Mouse (Mus musculus): ENCODE data around the gene Kif17. TPM values are rescaled to one million over a fixed set of nuclear protein-coding genes. Genes with fewer than 3 reads are reported as not detected.

Gene Kif17
- 0.59 and 0.62 TPM in 2 replicates for polyA plus RNA-seq (2012; rRNA removed; ENCODE audit: low replicate concordance)

GRCm38 (mm10) chr4:138250088-138250960 is at the start of gene Kif17, which contains the start of gene Sh2d5:
TSS of gene Kif17 (plus strand) at chr4:138250435.
TSS of gene Sh2d5 (plus strand) at chr4:138250403.

GRCm38 (mm10) chr4:138216200-138216890 is 33.9 kb upstream of the Kif17 start, which contains the start of gene Hp1bp3:
TSS of gene Hp1bp3 (plus strand) at chr4:138216296.

GRCm38 (mm10) chr4:138304340-138305104 is 54.3 kb downstream of the Kif17 start, which contains the start of gene Ddost:
TSS of gene Ddost (plus strand) at chr4:138304730.

GRCm38 (mm10) chr4:138326077-138326695 is 76.0 kb downstream of the Kif17 start, which contains the start of gene Pink1:
TSS of gene Pink1 (minus strand) at chr4:138326307.

Other genes starting within 250 kb of the Kif17 start
- gene Hp1bp3, start 34.1 kb upstream of the Kif17 start, polyA plus RNA-seq (2012; rRNA removed; ENCODE audit: low replicate concordance): 45.5 and 76.8 TPM in 2 replicates
- gene Sh2d5, start within 50 bp of the Kif17 start, polyA plus RNA-seq (2012; rRNA removed; ENCODE audit: low replicate concordance): 0.91 and 2.7 TPM in 2 replicates
- gene Ddost, start 54.3 kb downstream of the Kif17 start, polyA plus RNA-seq (2012; rRNA removed; ENCODE audit: low replicate concordance): 168 and 211 TPM in 2 replicates
- 152 and 209 TPM in 2 replicates for gene Pink1, start 75.9 kb downstream of the Kif17 start, polyA plus RNA-seq (2012; rRNA removed; ENCODE audit: low replicate concordance)
- 4.0 and 4.2 TPM in 2 replicates for gene Cda, start 117.6 kb downstream of the Kif17 start, polyA plus RNA-seq (2012; rRNA removed; ENCODE audit: low replicate concordance)
- 0.11 and 0.14 TPM in 2 replicates for gene Fam43b, start 146.1 kb downstream of the Kif17 start, polyA plus RNA-seq (2012; rRNA removed; ENCODE audit: low replicate concordance)
- 16.9 and 17.0 TPM in 2 replicates for gene Mul1, start 184.2 kb downstream of the Kif17 start, polyA plus RNA-seq (2012; rRNA removed; ENCODE audit: low replicate concordance)
- gene Camk2n1, start 203.9 kb downstream of the Kif17 start, polyA plus RNA-seq (2012; rRNA removed; ENCODE audit: low replicate concordance): 6.5 and 20.3 TPM in 2 replicates

Measured in mammary gland, adult 2 months (tissue).